Mouse (Mus musculus): ENCODE data around the gene Mthfd2. TPM values are rescaled to one million over a fixed set of nuclear protein-coding genes. Genes with fewer than 3 reads are reported as not detected.
"Not testable (repeated sequence)": the region's sequence is repeated elsewhere in the genome, so short reads cannot be mapped to it uniquely, and the experiment has no call there.

Mthfd2 gene
- polyA plus RNA-seq, 1 experiment from 2014 or later, result 33.1 TPM

DNA sequence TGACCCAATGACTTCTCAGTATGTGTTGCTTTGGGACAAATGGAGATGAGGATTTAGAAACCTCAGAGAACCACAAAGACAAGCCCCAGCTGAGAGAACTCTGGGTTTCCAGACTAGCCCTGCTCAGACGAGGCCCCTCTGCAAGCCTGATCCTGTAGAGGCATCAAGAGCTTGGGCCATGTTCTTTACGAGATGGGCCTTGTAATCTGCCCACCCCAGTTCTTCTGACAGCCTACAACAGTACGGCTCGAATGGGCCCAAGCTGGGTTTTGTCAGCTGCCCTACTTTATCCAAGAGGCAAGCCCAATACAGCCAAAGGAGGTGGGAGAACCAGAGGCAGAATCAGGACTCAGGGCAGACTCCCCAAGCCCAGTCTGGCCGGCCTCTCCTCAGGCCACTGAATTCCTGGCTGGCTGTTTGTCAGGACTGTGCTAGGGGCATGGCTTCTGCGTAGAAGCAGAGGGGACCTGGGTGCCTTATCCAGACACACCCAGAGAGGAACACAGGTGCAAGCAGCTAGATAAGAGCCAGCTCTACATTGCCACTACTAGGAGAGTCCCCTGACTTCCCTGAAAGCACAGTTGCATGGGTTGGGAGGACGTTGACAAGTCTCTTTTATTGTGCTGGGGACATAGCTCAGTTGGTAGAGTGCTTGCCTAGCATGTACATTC lies 25.9 kb upstream of the Mthfd2 start:
- WGBS, result 88% methylated on average over 7 of the region's 7 CpGs
- no peak for ATAC-seq (ENCODE audit: low FRiP score, low read depth)
- H3K4me2 ChIP-seq (replicated peaks), result no peak overlapping the region
- H3K4me3 ChIP-seq, result no peak overlapping the region
- no peak overlapping the region for H3K9ac ChIP-seq
- H3K27me3 ChIP-seq (replicated peaks), result no peaks in the 10 kb centered on the region
- H3K36me3 ChIP-seq, result peaks cover 26% of the 10 kb centered on the region
- H3K4me1 ChIP-seq, result peaks cover 13% of the 10 kb centered on the region
- no peaks in the 10 kb centered on the region for H3K9me3 ChIP-seq
- H3K27ac ChIP-seq, result no peak overlapping the region

DNA sequence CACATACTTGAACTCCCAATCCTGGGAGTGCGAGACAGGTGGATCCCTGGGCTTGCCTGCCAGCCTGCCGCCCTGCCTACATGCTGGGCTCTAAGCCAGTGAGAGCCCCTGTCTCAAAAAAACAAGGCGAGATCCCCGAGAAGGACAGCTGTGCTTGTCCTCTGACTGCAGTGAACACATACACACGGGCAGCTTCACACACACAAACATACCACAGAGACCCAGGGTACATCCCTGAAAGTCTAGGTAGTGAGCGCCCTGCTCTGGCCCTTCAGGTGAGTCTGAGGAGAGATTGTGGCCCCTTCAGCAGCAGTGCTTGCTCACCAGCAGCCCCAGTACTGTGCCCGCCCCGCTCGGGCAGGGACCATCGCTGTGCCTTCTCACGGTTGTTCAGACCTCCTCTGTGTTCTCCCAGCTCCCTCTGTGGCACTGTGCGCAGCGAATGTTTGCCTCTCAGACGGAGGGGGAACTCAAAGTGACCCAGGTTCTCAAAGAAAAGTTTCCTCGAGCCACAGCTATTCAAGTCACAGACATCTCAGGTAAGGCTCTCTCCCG lies 25.2 kb upstream of the Mthfd2 start:
- H3K4me1 ChIP-seq, result peaks cover 13% of the 10 kb centered on the region
- H3K9ac ChIP-seq, result no peak overlapping the region
- H3K36me3 ChIP-seq, result peaks cover 26% of the 10 kb centered on the region
- no peaks in the 10 kb centered on the region for H3K9me3 ChIP-seq
- no peak overlapping the region for H3K4me2 ChIP-seq (replicated peaks)
- WGBS, result 91% methylated on average over 16 of the region's 16 CpGs
- H3K27me3 ChIP-seq (replicated peaks), result no peaks in the 10 kb centered on the region
- ATAC-seq (ENCODE audit: low FRiP score, low read depth), result no peak
- no peak overlapping the region for H3K4me3 ChIP-seq
- H3K27ac ChIP-seq, result no peak overlapping the region

DNA sequence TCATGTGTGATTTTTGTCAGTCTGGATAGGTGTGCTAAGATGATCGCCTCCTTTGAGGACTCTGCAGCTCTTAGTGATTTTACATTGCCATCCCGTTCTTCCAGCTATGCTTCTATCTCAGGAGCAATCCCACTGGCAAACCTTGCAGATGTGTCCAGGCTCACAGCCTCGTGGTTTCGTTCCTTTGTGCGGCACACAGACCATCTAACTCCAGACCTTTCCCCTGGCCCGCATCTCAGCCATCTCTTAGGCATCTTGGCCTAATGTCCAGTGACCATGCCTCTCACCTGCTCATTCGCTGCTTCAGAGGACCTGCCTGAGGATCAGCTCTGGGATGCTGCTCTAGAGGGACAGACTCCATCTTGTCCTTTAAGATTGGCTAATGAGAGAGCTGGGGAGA lies 24.5 kb upstream of the Mthfd2 start:
- WGBS, result 85% methylated on average over 7 of the region's 7 CpGs

GRCm38 (mm10) chr6:83349274-83349958 lies 23.7 kb upstream of the Mthfd2 start:
- peaks cover 14% of the 10 kb centered on the region; the same call in 1 of the 2 replicates for H3K36me3 ChIP-seq
- H3K27ac ChIP-seq, result no peak overlapping the region
- no peaks in the 10 kb centered on the region for H3K9me3 ChIP-seq
- peak overlapping the region; percentile 82 for H3K4me3 ChIP-seq
- H3K4me1 ChIP-seq, result peaks cover 13% of the 10 kb centered on the region
- ATAC-seq (ENCODE audit: low FRiP score, low read depth), result peak; percentile 96
- no peaks in the 10 kb centered on the region for H3K27me3 ChIP-seq (replicated peaks)
- H3K4me2 ChIP-seq (replicated peaks), result peak overlapping the region; percentile 84
- peak overlapping the region; percentile 92 for H3K9ac ChIP-seq
- under 1% methylated on average over 51 of the region's 53 CpGs for WGBS

More for the DNA sequence above, 24.5 kb upstream of the Mthfd2 start:
- H3K4me3 ChIP-seq, result peak overlapping the region; percentile 82
- H3K36me3 ChIP-seq, result peaks cover 22% of the 10 kb centered on the region
- H3K27me3 ChIP-seq (replicated peaks), result no peaks in the 10 kb centered on the region
- no peak for ATAC-seq (ENCODE audit: low FRiP score, low read depth)
- H3K27ac ChIP-seq, result no peak overlapping the region
- peaks cover 13% of the 10 kb centered on the region for H3K4me1 ChIP-seq
- H3K9ac ChIP-seq, result peak overlapping the region; percentile 92
- no peaks in the 10 kb centered on the region for H3K9me3 ChIP-seq
- peak overlapping the region; percentile 84 for H3K4me2 ChIP-seq (replicated peaks)

- no peak within 1 kb of the TSS for H3K27ac ChIP-seq
- H3K4me2 ChIP-seq (replicated peaks), result peak within 1 kb of the TSS; percentile 84
- peak within 1 kb of the TSS; percentile 92 for H3K9ac ChIP-seq
- peak within 1 kb of the TSS; percentile 82 for H3K4me3 ChIP-seq
- WGBS, result 30% methylated on average over 6 of the region's 6 CpGs
- no peaks in the 10 kb centered on the region for H3K9me3 ChIP-seq
- ATAC-seq (ENCODE audit: low FRiP score, low read depth), result peak; percentile 65
- peaks cover 10% of the 10 kb centered on the region; the same call in 1 of the 2 replicates for H3K36me3 ChIP-seq
- H3K4me1 ChIP-seq, result peaks cover 13% of the 10 kb centered on the region
- H3K27me3 ChIP-seq (replicated peaks), result no peaks in the 10 kb centered on the region
Observed at GRCm38 (mm10) chr6:83348873-83349272, 23.2 kb upstream of the Mthfd2 start, which contains the start of gene Bola3. Bola3 (plus strand) TSS chr6:83349147.

- no peaks in the 10 kb centered on the region for H3K27me3 ChIP-seq (replicated peaks)
- peaks cover 4% of the 10 kb centered on the region for H3K36me3 ChIP-seq
- H3K4me2 ChIP-seq (replicated peaks), result no peak overlapping the region
- no peak for ATAC-seq (ENCODE audit: low FRiP score, low read depth)
- no peaks in the 10 kb centered on the region for H3K9me3 ChIP-seq
- peaks cover 13% of the 10 kb centered on the region for H3K4me1 ChIP-seq
- no peak overlapping the region for H3K4me3 ChIP-seq
- no peak overlapping the region for H3K9ac ChIP-seq
- no peak overlapping the region for H3K27ac ChIP-seq
- 89% methylated on average over 3 of the region's 3 CpGs for WGBS
Observed at GRCm38 (mm10) chr6:83347916-83348315, 22.2 kb upstream of the Mthfd2 start.

DNA sequence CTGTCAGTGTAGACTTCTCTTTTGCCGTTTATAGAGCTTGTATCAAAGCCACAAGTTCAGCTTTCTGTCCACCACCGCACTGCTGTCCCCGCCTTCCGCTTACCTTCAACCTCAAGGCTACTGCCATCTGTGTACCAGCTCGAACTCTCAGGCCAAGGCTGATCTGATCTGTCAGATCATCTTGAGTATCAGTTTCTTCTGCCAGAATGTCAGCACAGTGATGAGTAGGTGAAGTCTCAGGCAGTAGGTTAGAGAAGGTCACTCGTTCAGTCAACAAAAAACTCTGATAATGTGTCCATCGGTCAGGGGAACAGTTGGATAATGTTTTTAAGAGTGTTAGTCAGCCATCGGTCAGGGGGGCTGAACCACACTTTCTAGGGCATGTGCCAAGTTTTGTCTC lies 19.6 kb upstream of the Mthfd2 start:
- ATAC-seq (ENCODE audit: low FRiP score, low read depth); H3K4me3 ChIP-seq; H3K27me3 ChIP-seq (replicated peaks); H3K9me3 ChIP-seq; H3K27ac ChIP-seq; H3K4me2 ChIP-seq (replicated peaks); H3K9ac ChIP-seq: not testable (repeated sequence)
- Histone ChIP-seq H3K36me3 (peaks cover 27% of the 10 kb centered on the region), H3K4me1 (peaks cover 11% of the 10 kb centered on the region)
- 93% methylated on average over 8 of the region's 8 CpGs for WGBS

GRCm38 (mm10) chr6:83342957-83343356 lies 17.2 kb upstream of the Mthfd2 start:
- WGBS, result 90% methylated on average over 2 of the region's 2 CpGs
- Histone ChIP-seq H3K9me3 (no peaks in the 10 kb centered on the region), H3K9ac (no peak overlapping the region), H3K4me2 (replicated peaks) (no peak overlapping the region), H3K27me3 (replicated peaks) (no peaks in the 10 kb centered on the region), H3K4me3 (no peak overlapping the region), H3K36me3 (peaks cover 47% of the 10 kb centered on the region), H3K27ac (no peak overlapping the region), H3K4me1 (no peaks in the 10 kb centered on the region)
- ATAC-seq (ENCODE audit: low FRiP score, low read depth), result no peak

- Histone ChIP-seq H3K4me2 (replicated peaks) (no peak overlapping the region), H3K9ac (no peak overlapping the region), H3K4me1 (no peaks in the 10 kb centered on the region), H3K4me3 (no peak overlapping the region), H3K9me3 (no peaks in the 10 kb centered on the region), H3K27ac (no peak overlapping the region), H3K27me3 (replicated peaks) (no peaks in the 10 kb centered on the region), H3K36me3 (peaks cover 52% of the 10 kb centered on the region)
- ATAC-seq (ENCODE audit: low FRiP score, low read depth), result no peak
- WGBS, result 88% methylated on average over 3 of the region's 3 CpGs
Observed at GRCm38 (mm10) chr6:83341387-83341786, 15.7 kb upstream of the Mthfd2 start.

DNA sequence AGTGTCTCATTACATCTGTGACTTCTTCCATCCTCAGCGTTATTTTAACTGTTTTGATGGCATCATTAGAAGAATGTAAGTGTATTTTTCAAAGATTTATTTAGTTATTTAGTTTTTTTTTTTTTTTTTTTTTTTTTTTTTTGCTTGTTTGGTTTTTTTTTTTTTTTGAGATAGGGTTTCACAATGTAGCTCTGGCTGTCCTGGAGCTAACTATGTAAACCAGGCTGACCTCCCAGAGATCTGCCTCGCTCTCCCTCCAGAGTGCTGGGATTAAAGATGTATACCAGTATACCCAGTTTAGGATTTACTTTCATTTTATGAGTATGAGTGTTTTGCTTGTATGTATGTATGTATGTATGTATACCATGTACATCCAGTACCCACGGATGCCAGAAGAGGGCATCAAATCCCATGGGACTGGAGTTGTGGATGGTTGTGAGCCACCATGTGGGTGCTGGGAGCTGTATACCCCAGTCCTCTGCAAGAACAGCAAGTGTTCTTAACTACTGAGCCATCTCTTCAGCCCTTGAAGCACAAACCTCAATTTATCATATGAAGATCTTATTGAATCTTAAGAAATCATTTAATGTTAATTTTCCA lies 2.0 kb upstream of the Mthfd2 start:
- ATAC-seq (ENCODE audit: low FRiP score, low read depth), result no peak
- no peak overlapping the region for H3K4me3 ChIP-seq
- H3K36me3 ChIP-seq, result peaks cover 24% of the 10 kb centered on the region
- H3K27ac ChIP-seq, result no peak overlapping the region
- H3K4me2 ChIP-seq (replicated peaks), result no peak overlapping the region
- no peaks in the 10 kb centered on the region for H3K9me3 ChIP-seq
- 94% methylated on average over 3 of the region's 3 CpGs for WGBS
- H3K4me1 ChIP-seq, result peaks cover 11% of the 10 kb centered on the region
- no peaks in the 10 kb centered on the region for H3K27me3 ChIP-seq (replicated peaks)
- no peak overlapping the region for H3K9ac ChIP-seq

- 72% methylated on average over 6 of the region's 6 CpGs for WGBS
- Histone ChIP-seq H3K27ac (no peak overlapping the region), H3K36me3 (peaks cover 16% of the 10 kb centered on the region), H3K4me1 (peaks cover 11% of the 10 kb centered on the region), H3K27me3 (replicated peaks) (no peaks in the 10 kb centered on the region), H3K4me2 (replicated peaks) (peak overlapping the region; percentile 83), H3K9ac (peak overlapping the region; percentile 96), H3K9me3 (no peaks in the 10 kb centered on the region), H3K4me3 (peak overlapping the region; percentile 82)
- no peak for ATAC-seq (ENCODE audit: low FRiP score, low read depth)
Observed at GRCm38 (mm10) chr6:83326761-83327160, 1.1 kb upstream of the Mthfd2 start.

GRCm38 (mm10) chr6:83326394-83326736 lies 657 bp upstream of the Mthfd2 start:
- Histone ChIP-seq H3K4me1 (peaks cover 11% of the 10 kb centered on the region), H3K4me2 (replicated peaks) (peak overlapping the region; percentile 83), H3K9me3 (no peaks in the 10 kb centered on the region), H3K36me3 (peaks cover 12% of the 10 kb centered on the region), H3K9ac (peak overlapping the region; percentile 96), H3K4me3 (peak overlapping the region; percentile 82), H3K27me3 (replicated peaks) (no peaks in the 10 kb centered on the region), H3K27ac (peak overlapping the region; percentile 88; the same call in 1 of the 2 replicates)
- WGBS, result 10% methylated on average over 6 of the region's 6 CpGs
- ATAC-seq (ENCODE audit: low FRiP score, low read depth), result no peak

Data from neural tube, embryonic 12.5 days (tissue).